Comparison of ENCODE assay signal across 9 mouse cellular contexts in genomic region chr13:102906661-102907009, GRCm38 (mm10).
A peak's percentile ranks its signal among the peaks of the same experiment; 100 is the strongest.
DNase-seq lines count a peak whose midpoint lies in the region; ATAC-seq and TF ChIP-seq lines count a peak whose summit lies in the region.
"Had no signal": no experiment of that assay in that cellular context is flagged by ENCODE, and none has a peak within 500 bp of the region (broad histone marks: within the 10 kb centered on the region; RNA-seq: fewer than 3 reads in every experiment).

No protein-coding gene starts in this region.

- no peak for TF ChIP-seq CTCF in kidney, adult 2 months (conservative IDR thresholded peaks at IDR 0.05; ENCODE audit: insufficient read depth, insufficient read length, low read depth, low read length)

- TF ChIP-seq POLR2A in kidney, adult 2 months (IDR thresholded peaks at IDR 0.05; ENCODE audit: low read depth, low read length), result no peak

- H3K36me3 ChIP-seq in kidney, adult 2 months (ENCODE audit: control insufficient read depth, insufficient read depth, low read length), result no peaks in the 10 kb centered on the region
- H3K36me3 ChIP-seq in hindbrain, embryonic 15.5 days, result no peaks in the 10 kb centered on the region
- no peaks in the 10 kb centered on the region for H3K36me3 ChIP-seq in midbrain, embryonic 15.5 days (replicated peaks)

- peak overlapping the region; percentile 77 for H3K4me3 ChIP-seq in kidney, adult 2 months (ENCODE audit: insufficient read depth, low read depth, low read length)
- H3K4me3 ChIP-seq in brown adipose tissue, adult 24 weeks (ENCODE audit: insufficient read depth, low read depth, low read length), result peak overlapping the region; percentile 83
- H3K4me3 ChIP-seq in hindbrain, embryonic 15.5 days, result peak overlapping the region; percentile 45
- H3K4me3 ChIP-seq in midbrain, embryonic 15.5 days, result peak overlapping the region; percentile 49

- H3K9me3 ChIP-seq in hindbrain, embryonic 15.5 days, result no peaks in the 10 kb centered on the region
- no peaks in the 10 kb centered on the region for H3K9me3 ChIP-seq in midbrain, embryonic 15.5 days

- DNase-seq in kidney, adult 2 months, result no peak
- DNase-seq in kidney, adult 18-20 months, result no peak
- no peak for DNase-seq in right cerebral cortex, postnatal 14 days
- no peak for DNase-seq in MN1 (ENCODE audit: low spot score)
- no peak for DNase-seq in thymus, postnatal 10 days (ENCODE audit: low spot score in 2 of 2)

- H3K27me3 ChIP-seq in kidney, adult 2 months (replicated peaks; ENCODE audit: control insufficient read depth, insufficient read depth, low read length), result no peaks in the 10 kb centered on the region
- H3K27me3 ChIP-seq in hindbrain, embryonic 15.5 days, result no peaks in the 10 kb centered on the region
- no peaks in the 10 kb centered on the region for H3K27me3 ChIP-seq in midbrain, embryonic 15.5 days (replicated peaks)
- H3K27me3 ChIP-seq: Patski had no signal

- peak overlapping the region; percentile 82 for H3K4me2 ChIP-seq in hindbrain, embryonic 15.5 days
- H3K4me2 ChIP-seq in midbrain, embryonic 15.5 days, result peak overlapping the region; percentile 83

- ATAC-seq in hindbrain, embryonic 15.5 days (ENCODE audit: low FRiP score, low read depth), result peak; percentile 24; the same call in 1 of the 2 replicates
- no peak for ATAC-seq in midbrain, embryonic 15.5 days (replicated peaks)

- peak overlapping the region; percentile 18 for H3K27ac ChIP-seq in kidney, adult 2 months (ENCODE audit: insufficient read depth, low read depth, low read length)
- peak overlapping the region; percentile 90 for H3K27ac ChIP-seq in brown adipose tissue, adult 24 weeks (replicated peaks; ENCODE audit: low read depth, low read length)
- H3K27ac ChIP-seq in hindbrain, embryonic 15.5 days (replicated peaks), result peak overlapping the region; percentile 83
- H3K27ac ChIP-seq in midbrain, embryonic 15.5 days, result peak overlapping the region; percentile 82

- no peaks in the 10 kb centered on the region; the same call in 1 of the 2 replicates for H3K4me1 ChIP-seq in kidney, adult 2 months (ENCODE audit: control insufficient read depth, insufficient read depth, low read length)
- peaks cover 7% of the 10 kb centered on the region; the same call in 1 of the 2 replicates for H3K4me1 ChIP-seq in brown adipose tissue, adult 24 weeks (ENCODE audit: control insufficient read depth, insufficient read depth, insufficient read length, low read length)
- H3K4me1 ChIP-seq in hindbrain, embryonic 15.5 days (replicated peaks), result peaks cover 13% of the 10 kb centered on the region
- H3K4me1 ChIP-seq in midbrain, embryonic 15.5 days, result peaks cover 10% of the 10 kb centered on the region

- peak overlapping the region; percentile 43 for H3K9ac ChIP-seq in hindbrain, embryonic 15.5 days
- H3K9ac ChIP-seq in midbrain, embryonic 15.5 days, result peak overlapping the region; percentile 47

- 2% methylated on average over 9 of the region's 9 CpGs for WGBS in kidney, adult 2 months
- WGBS in hindbrain, embryonic 15.5 days, result 5% methylated on average over 9 of the region's 9 CpGs
- 3% methylated on average over 9 of the region's 9 CpGs for WGBS in midbrain, embryonic 15.5 days

Comparison
In these comparisons a context has a peak if more than half of its experiments do, and no peak if none do; other contexts are left out.
1. H3K27ac ChIP-seq: peak in every context shown above with its lines; median percentile 90 in brown adipose tissue, adult 24 weeks; 83 in hindbrain, embryonic 15.5 days; 82 in midbrain, embryonic 15.5 days; 18 in kidney, adult 2 months.